Mouse (Mus musculus): Measurements from ENCODE around the gene Serhl.

Serhl gene

GRCm38 (mm10) chr15:83162818-83163485, 73.6 kb downstream of the Serhl start:
- no peak for DNase-seq (ENCODE audit: low spot score)

- no peak for DNase-seq (ENCODE audit: low spot score)
These were observed 75.7 kb downstream of the Serhl start for GRCm38 (mm10) chr15:83164971-83165471.

- no peak for DNase-seq (ENCODE audit: low spot score)
These were observed 76.4 kb downstream of the Serhl start for GRCm38 (mm10) chr15:83165526-83166315.
